Mouse (Mus musculus) T-helper 2 cell (primary cell): Measurements from ENCODE around the gene Ncbp1.

Experiments
- in situ Hi-C: fragments of 300-600 bp; cut with MboI, MseI; formaldehyde crosslinking; loops from one replicate; pipeline ENCODE4 v1.15.1; 2025; ENCODE audit warnings: high pct_unique_total_duplicates

Gene Ncbp1

DNA sequence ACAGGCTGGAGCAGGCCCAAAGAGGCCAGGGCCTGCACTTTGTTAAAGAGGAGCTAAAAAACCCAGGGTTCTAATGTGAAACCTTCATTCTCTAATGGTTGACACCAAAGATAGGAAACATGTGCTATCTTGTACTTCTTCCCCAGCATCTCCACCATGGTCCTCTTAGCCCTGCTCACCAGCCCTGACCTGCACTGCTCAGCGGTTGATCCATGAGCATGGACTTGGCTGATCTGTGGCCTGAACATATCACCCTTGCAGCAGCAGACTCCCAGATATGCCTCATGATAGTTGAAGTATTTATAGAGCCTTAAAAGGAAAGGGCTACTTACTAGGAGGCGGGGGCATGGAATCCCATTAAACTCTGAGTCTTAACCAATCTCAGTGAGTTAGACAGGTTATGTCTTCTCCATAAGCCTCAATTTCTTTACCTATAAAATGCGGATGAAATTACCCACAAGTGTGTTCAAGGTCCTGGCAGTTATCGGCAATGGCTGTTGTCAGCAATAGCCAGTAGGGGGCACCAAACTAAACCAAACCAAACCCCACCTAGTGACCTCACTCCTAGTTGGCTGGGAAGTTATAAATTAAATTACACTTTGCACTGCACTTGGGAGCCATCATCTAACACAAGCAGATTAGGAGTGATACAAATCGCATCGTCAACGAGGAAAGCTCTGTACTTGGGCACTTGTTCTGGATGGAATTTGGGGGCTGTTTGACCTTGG is 63.6 kb downstream of the Ncbp1 start:
- in situ Hi-C loops, result loop anchor here (5.0 kb wide), 1 partner anchor 165 kb away; no protein-coding TSS in a partner anchor

GRCm38 (mm10) chr4:46202562-46203126 is 64.2 kb downstream of the Ncbp1 start:
- in situ Hi-C loops, result loop anchor here (5.0 kb wide), 1 partner anchor 165 kb away; no protein-coding TSS in a partner anchor

DNA sequence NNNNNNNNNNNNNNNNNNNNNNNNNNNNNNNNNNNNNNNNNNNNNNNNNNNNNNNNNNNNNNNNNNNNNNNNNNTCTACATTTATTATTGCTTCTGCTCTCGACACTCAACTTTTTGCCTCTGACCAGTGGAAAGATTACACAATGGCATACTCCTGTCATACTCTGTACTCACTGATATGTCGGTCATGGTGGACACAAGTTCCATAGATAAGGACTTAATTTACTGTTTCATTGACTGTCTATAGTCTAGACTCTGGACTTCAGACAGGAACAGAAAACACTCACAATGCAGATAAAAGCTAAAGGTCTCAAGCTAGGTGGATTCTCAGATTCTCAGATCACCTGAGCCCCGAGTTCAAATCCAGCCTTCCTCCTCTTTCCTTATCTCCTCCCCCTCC is 82.7 kb downstream of the Ncbp1 start:
- in situ Hi-C loops, result no loop called here
